Comparison of ENCODE assay signal across 10 mouse cellular contexts in genomic region chr7:135602881-135603523, GRCm38 (mm10).
A peak's percentile ranks its signal among the peaks of the same experiment; 100 is the strongest.
DNase-seq lines count a peak whose midpoint lies in the region; ATAC-seq lines count a peak whose summit lies in the region.
"Had no signal": no experiment of that assay in that cellular context is flagged by ENCODE, and none has a peak within 500 bp of the region (broad histone marks: within the 10 kb centered on the region; RNA-seq: fewer than 3 reads in every experiment).

No protein-coding gene starts in this region.

- no peak overlapping the region for H3K9ac ChIP-seq in forebrain, embryonic 11.5 days (ENCODE audit: low read length)
- H3K9ac ChIP-seq in limb, embryonic 15.5 days = no peak overlapping the region
- H3K9ac ChIP-seq: lung, embryonic 14.5 days had no signal

- H3K9me3 ChIP-seq in forebrain, embryonic 10.5 days = no peaks in the 10 kb centered on the region
- H3K9me3 ChIP-seq in forebrain, embryonic 11.5 days (ENCODE audit: control insufficient read depth, low read length) = no peaks in the 10 kb centered on the region
- no peaks in the 10 kb centered on the region for H3K9me3 ChIP-seq in limb, embryonic 15.5 days

- WGBS in forebrain, embryonic 10.5 days = 49% methylated on average over 5 of the region's 5 CpGs
- 49% methylated on average over 5 of the region's 5 CpGs for WGBS in forebrain, embryonic 11.5 days
- WGBS in limb, embryonic 15.5 days = 52% methylated on average over 5 of the region's 5 CpGs

- no peak overlapping the region for H3K4me3 ChIP-seq in forebrain, embryonic 10.5 days
- H3K4me3 ChIP-seq in forebrain, embryonic 11.5 days (ENCODE audit: low read depth, low read length) = no peak overlapping the region
- H3K4me3 ChIP-seq in limb, embryonic 15.5 days = no peak overlapping the region

- no peaks in the 10 kb centered on the region for H3K36me3 ChIP-seq in forebrain, embryonic 10.5 days (replicated peaks)
- H3K36me3 ChIP-seq in forebrain, embryonic 11.5 days (ENCODE audit: control insufficient read depth, insufficient read depth, low read length) = no peaks in the 10 kb centered on the region
- H3K36me3 ChIP-seq in limb, embryonic 15.5 days = no peaks in the 10 kb centered on the region

- ATAC-seq in forebrain, embryonic 11.5 days (replicated peaks; ENCODE audit: low FRiP score) = no peak
- 0 out of 2 replicates have a peak, but pooled peaks have one; percentile 19 for ATAC-seq in limb, embryonic 15.5 days (ENCODE audit: insufficient number of reproducible peaks, low FRiP score, low TSS enrichment, low read depth)
- ATAC-seq: activated CD4-positive, CD25-positive, alpha-beta regulatory T cell, adult 4 months had no signal

- H3K27ac ChIP-seq in forebrain, embryonic 10.5 days = 0 out of 2 replicates have a peak overlapping the region, but pooled peaks have one; percentile 35
- H3K27ac ChIP-seq in forebrain, embryonic 11.5 days (ENCODE audit: low read depth, low read length) = no peak overlapping the region
- no peak overlapping the region; the same call in 1 of the 2 replicates for H3K27ac ChIP-seq in limb, embryonic 15.5 days

- no peak overlapping the region for H3K4me2 ChIP-seq in forebrain, embryonic 11.5 days (ENCODE audit: low read depth, low read length, severe bottlenecking)
- no peak overlapping the region for H3K4me2 ChIP-seq in limb, embryonic 15.5 days
- H3K4me2 ChIP-seq: lung, embryonic 14.5 days had no signal

- no peaks in the 10 kb centered on the region for H3K27me3 ChIP-seq in forebrain, embryonic 10.5 days (ENCODE audit: poor library complexity, severe bottlenecking)
- no peaks in the 10 kb centered on the region for H3K27me3 ChIP-seq in forebrain, embryonic 11.5 days (ENCODE audit: control insufficient read depth, insufficient read depth, low read length)
- no peaks in the 10 kb centered on the region for H3K27me3 ChIP-seq in limb, embryonic 15.5 days

- DNase-seq in forebrain, embryonic 10.5 days (ENCODE audit: extremely low spot score, low spot score) = no peak
- DNase-seq in forebrain, embryonic 11.5 days (ENCODE audit: low spot score) = no peak
- DNase-seq in Muller cell, postnatal 12 days (ENCODE audit: inconsistent ontology term) = peak; percentile 26
- DNase-seq in heart, adult 9 months (ENCODE audit: low spot score in 2 of 2) = peak; percentile 56 to 67
- no peak for DNase-seq in thymus, postnatal 14 days
- DNase-seq in layer of hippocampus, postnatal 25 days (ENCODE audit: extremely low spot score in 1 of 2, low spot score in 1 of 2) = no peak
- DNase-seq in frontal cortex, postnatal 36 days (ENCODE audit: low spot score in 2 of 2) = no peak
- DNase-seq: lung, embryonic 14.5 days had no signal

- H3K4me1 ChIP-seq in forebrain, embryonic 10.5 days = peaks cover 34% of the 10 kb centered on the region
- no peaks in the 10 kb centered on the region for H3K4me1 ChIP-seq in forebrain, embryonic 11.5 days (replicated peaks; ENCODE audit: control insufficient read depth, insufficient read depth, low read length)
- peaks cover 15% of the 10 kb centered on the region for H3K4me1 ChIP-seq in limb, embryonic 15.5 days

Comparison
In these comparisons a context has a peak if more than half of its experiments do, and no peak if none do; other contexts are left out.
1. DNase-seq: peak in Muller cell, postnatal 12 days (single experiment) and heart, adult 9 months (2 of 2); none in forebrain, embryonic 10.5 days (single experiment), forebrain, embryonic 11.5 days (single experiment), thymus, postnatal 14 days (single experiment), layer of hippocampus, postnatal 25 days (0 of 2) and frontal cortex, postnatal 36 days (0 of 2).